Mouse (Mus musculus) urinary bladder, adult 2 months (tissue): ENCODE measurements around the gene Mup4. TPM values are rescaled to one million over a fixed set of nuclear protein-coding genes. Genes with fewer than 3 reads are reported as not detected.
A peak's percentile ranks its signal among the peaks of the same experiment; 100 is the strongest.
"Not testable (repeated sequence)": the region's sequence is repeated elsewhere in the genome, so short reads cannot be mapped to it uniquely, and the experiment has no call there.

Source experiments
- DNase-seq: peaks from one replicate; pipeline ENCODE4 v3.0.0; 2022; ENCODE audit warnings: low spot score
- polyA plus RNA-seq: library from polyadenylated mRNA; depleted of rRNA; stranded (reverse); fragments of >200 nt; gene quantifications from 2 replicates; pipeline ENCODE4 v1.2.3, GENCODE M21; 2012; rRNA removed

The Mup4 gene
- not detected in 2 replicates for polyA plus RNA-seq

DNA sequence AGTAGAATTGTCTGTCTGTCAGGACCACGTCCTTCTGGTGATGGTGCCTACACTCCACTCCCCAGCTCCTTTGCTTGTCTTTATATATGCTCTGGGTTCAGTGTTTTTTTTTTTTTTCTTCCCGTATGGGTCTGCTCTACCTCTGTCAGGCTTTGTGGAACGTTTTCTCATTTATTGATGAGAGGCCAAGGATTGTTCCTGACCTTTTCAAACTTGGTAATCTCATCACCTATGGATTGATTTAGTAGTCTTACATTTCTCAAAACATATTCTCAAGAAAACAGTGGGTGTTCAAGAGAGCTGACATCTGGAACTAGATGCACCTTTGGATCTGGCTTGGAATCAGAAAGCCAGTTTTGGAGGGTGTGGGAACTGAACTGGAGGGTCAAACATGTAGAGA, at the start of gene Mup4:
Gene Mup4 (minus strand): TSS at position 101 of the 400 bp plus-strand sequence.
- no peak for DNase-seq

DNA sequence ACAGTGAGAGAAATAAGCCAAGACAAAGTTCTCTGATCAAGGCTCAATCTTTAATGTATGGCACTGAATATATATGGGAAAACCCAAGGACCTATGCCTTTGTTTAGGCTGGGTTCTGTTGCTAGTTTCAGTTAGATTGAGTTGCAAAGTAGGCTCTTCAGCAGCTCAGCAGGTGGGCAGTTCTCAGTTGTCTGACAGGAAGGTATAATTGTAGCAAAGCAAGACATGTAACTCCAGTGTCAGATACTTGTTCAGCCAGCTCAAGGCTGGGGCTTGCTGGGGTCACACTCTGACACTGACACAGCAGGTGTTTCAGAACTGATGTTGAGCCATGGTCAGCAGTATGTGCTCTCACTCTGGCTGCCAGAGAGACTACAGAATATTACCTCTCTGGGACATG, 37.4 kb upstream of the Mup4 start:
- not testable (repeated sequence) for DNase-seq

GRCm38 (mm10) chr4:59963405-59964344, 3.2 kb upstream of the Mup4 start, which contains the start of gene Mup6:
TSS of gene Mup6 (plus strand) at chr4:59964294.
- no peak for DNase-seq

GRCm38 (mm10) chr4:59937543-59937942, 23.0 kb downstream of the Mup4 start:
- no peak for DNase-seq

GRCm38 (mm10) chr4:59932505-59933281, 27.8 kb downstream of the Mup4 start:
- no peak for DNase-seq

GRCm38 (mm10) chr4:59928347-59928746, 32.2 kb downstream of the Mup4 start:
- DNase-seq = peak; percentile 40

GRCm38 (mm10) chr4:59927666-59928065, 32.8 kb downstream of the Mup4 start:
- no peak for DNase-seq

- DNase-seq = no peak
Observed at GRCm38 (mm10) chr4:59925082-59925481, 35.4 kb downstream of the Mup4 start.

DNA sequence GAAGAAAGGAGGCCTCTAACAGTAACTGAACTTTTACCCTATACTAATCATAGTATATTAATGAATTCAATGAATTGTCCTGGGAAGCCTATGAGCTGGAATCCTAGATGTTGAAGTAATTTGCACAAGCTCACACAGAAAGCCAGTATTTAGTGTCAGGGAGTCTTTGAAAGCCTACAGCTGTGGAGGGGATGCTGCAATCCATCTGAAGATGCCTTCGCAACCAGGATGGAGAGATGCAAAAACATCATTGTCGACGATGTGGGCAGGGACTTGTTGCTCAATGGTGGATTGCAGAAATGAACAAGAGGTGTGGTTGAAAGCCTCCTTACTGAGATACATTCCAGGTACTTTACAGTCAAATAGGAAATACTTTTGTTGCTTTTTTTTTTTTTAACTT, 42.5 kb downstream of the Mup4 start:
- DNase-seq = no peak

GRCm38 (mm10) chr4:59914608-59915403, 45.7 kb downstream of the Mup4 start, which contains the start of gene Slc46a2:
TSS of gene Slc46a2 (minus strand) at chr4:59915056.
- DNase-seq = no peak

GRCm38 (mm10) chr4:59908785-59909184, 51.7 kb downstream of the Mup4 start:
- no peak for DNase-seq

DNA sequence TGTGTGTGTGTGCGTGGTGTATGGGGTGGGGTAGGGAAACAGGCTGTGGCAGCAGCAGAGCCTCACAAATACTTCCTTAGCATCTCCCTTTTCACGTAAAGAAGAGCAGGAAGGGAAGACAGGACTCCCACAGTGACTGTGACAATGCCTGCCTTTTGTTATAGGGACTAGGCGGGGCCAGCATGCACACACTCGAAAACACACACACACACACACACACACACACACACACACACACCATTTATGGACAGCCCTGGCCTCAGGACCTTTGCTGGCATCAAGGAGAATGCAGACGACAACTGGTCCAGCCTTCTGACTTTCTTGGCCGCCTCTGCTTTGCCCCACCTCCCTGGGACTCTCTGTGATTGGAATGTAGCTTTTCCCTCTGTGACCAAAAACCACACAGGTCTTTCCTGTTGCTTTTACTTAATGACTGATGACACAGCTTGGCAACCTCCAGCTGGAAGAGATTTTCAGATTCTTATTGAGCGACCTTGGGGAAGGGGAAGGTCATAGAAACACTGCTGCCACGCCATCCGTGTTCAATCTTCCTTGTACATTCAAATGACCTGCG, 52.8 kb downstream of the Mup4 start:
- no peak for DNase-seq

- no peak for DNase-seq
Observed at GRCm38 (mm10) chr4:59907092-59907491, 53.4 kb downstream of the Mup4 start.

Other genes starting within 250 kb of the Mup4 start
- gene Inip, start 159.1 kb downstream of the Mup4 start, polyA plus RNA-seq = 18.3 and 21.9 TPM in 2 replicates
- gene Snx30, start 154.9 kb downstream of the Mup4 start, polyA plus RNA-seq = 6.7 and 6.8 TPM in 2 replicates
- gene Slc46a2, start 45.7 kb downstream of the Mup4 start, polyA plus RNA-seq = 0.97 and 1.3 TPM in 2 replicates
- gene Mup6, start 3.6 kb upstream of the Mup4 start, polyA plus RNA-seq = not detected in 2 replicates
- not detected in 2 replicates for gene Mup7, start 109.8 kb upstream of the Mup4 start, polyA plus RNA-seq
- not detected in 2 replicates for gene Mup2, start 193.6 kb upstream of the Mup4 start, polyA plus RNA-seq